Mouse (Mus musculus): ENCODE measurements around the gene Fkrp. TPM values are rescaled to one million over a fixed set of nuclear protein-coding genes. Genes with fewer than 3 reads are reported as not detected.

Gene Fkrp
- polyA plus RNA-seq (2014; fragmentation: Nextera tagmentation; extraction: Ambion mirVana): 30.3 and 30.9 TPM in 2 replicates

DNA sequence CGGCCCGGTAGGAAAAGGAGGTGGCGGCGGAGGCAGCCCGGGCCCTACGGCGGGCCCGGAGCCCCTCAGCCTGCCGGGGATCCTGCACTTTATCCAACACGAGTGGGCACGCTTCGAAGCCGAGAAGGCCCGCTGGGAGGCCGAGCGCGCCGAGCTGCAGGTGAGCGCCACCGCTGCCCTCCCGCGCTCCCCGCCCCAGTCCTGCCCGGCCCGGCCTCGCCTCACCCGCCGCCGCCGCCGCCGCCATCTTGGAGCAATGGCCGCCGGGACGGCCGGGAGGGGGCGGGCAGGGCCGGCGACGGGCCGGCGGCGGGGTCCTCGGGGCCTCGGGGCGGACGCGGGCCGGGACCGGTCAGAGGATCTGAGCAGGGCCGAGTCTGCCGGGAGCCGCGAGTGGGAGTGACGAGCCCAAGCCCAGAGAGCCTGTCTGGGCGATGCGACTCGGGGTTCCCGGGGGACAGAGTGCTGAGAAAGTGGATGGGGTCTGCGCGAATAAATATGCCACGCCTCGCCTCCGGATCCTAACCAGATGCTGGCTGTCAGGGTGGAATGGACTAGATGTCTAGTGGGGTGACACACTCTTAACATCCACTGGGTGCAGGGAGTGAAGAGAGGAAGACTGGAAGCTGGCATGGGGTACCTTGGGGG, at the start of gene Fkrp:
Gene Fkrp, minus strand, starts transcription at position 258 of the 648 bp plus-strand sequence.
- H3K4me3 ChIP-seq (ENCODE audit: control insufficient read depth in 1 of 2, insufficient read depth in 1 of 2, low read depth in 1 of 2, low read length in 2 of 2): peak within 1 kb of the TSS; percentile 91 to 98
- H3K9ac ChIP-seq (ENCODE audit: low read length): peak within 1 kb of the TSS; percentile 100
- ATAC-seq (ENCODE audit: insufficient number of reproducible peaks, insufficient read depth, low FRiP score, low read depth): peak; percentile 76
- H3K27ac ChIP-seq (replicated peaks in 1 of 2; ENCODE audit: control insufficient read depth in 1 of 2, insufficient read depth in 1 of 2, low read depth in 2 of 2, low read length in 2 of 2): peak within 1 kb of the TSS; percentile 76 to 94
- H3K27me3 ChIP-seq (ENCODE audit: control insufficient read depth, insufficient read depth, low read length): peaks cover 9% of the 10 kb centered on the region
- H3K4me1 ChIP-seq (ENCODE audit: control insufficient read depth in 2 of 2, insufficient read depth in 2 of 2, low read length in 2 of 2): peaks cover 25 to 55% of the 10 kb centered on the region in 2 experiments
- no peaks in the 10 kb centered on the region for H3K9me3 ChIP-seq (ENCODE audit: control insufficient read depth, low read length)
- WGBS: under 1% methylated on average over 43 of the region's 64 CpGs
- H3K36me3 ChIP-seq (ENCODE audit: control insufficient read depth, insufficient read depth, low read length): peaks cover 26% of the 10 kb centered on the region
- H3K4me2 ChIP-seq (ENCODE audit: low read length): peak within 1 kb of the TSS; percentile 95

DNA sequence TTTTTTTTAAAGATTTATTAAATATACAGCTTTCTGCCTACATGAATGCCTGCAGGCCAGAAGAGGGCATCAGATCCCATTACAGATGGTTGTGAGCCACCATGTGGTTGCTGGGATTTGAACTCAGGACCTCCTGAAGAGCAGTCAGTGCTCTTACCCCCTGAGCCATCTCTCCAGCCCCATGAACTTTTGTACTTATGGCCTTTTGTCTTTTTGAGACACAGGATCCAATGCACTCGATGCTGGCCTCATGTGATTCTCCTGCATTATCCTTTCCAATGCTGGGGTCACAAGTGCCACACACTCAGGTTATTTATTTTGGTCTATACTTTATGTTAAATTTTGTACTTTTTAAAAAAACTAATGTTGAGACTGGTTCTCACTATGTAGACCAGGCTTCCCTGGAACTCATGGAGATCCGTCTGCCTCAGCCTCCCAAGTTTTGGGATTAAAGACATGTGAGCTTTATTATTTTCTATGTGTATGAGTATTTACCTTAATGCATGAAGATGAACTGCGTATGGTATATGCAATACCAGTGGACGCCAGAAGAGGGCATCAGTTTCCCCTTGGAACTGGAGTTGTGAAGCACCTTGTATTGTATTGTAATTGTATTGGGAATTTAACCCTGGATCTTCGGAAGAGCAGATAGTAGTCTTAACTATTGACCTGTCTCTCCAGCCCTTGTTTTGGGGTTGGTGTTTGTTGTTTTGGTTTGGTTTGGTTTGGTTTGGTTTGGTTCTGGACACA, 43.5 kb upstream of the Fkrp start:
- Histone ChIP-seq H3K27me3 (ENCODE audit: control insufficient read depth, insufficient read depth, low read length) (no peaks in the 10 kb centered on the region), H3K9ac (ENCODE audit: low read length) (no peak overlapping the region), H3K9me3 (ENCODE audit: control insufficient read depth, low read length) (no peaks in the 10 kb centered on the region), H3K4me3 (ENCODE audit: control insufficient read depth in 1 of 2, insufficient read depth in 1 of 2, low read depth in 1 of 2, low read length in 2 of 2) (no peak overlapping the region), H3K27ac (replicated peaks in 1 of 2; ENCODE audit: control insufficient read depth in 1 of 2, insufficient read depth in 1 of 2, low read depth in 2 of 2, low read length in 2 of 2) (no peak overlapping the region), H3K36me3 (ENCODE audit: control insufficient read depth, insufficient read depth, low read length) (peaks cover 91% of the 10 kb centered on the region), H3K4me2 (ENCODE audit: low read length) (no peak overlapping the region), H3K4me1 (ENCODE audit: control insufficient read depth in 2 of 2, insufficient read depth in 2 of 2, low read length in 2 of 2) (no peaks in the 10 kb centered on the region)
- WGBS: 30% methylated on average over 5 of the region's 5 CpGs
- no peak for ATAC-seq (ENCODE audit: insufficient number of reproducible peaks, insufficient read depth, low FRiP score, low read depth)

DNA sequence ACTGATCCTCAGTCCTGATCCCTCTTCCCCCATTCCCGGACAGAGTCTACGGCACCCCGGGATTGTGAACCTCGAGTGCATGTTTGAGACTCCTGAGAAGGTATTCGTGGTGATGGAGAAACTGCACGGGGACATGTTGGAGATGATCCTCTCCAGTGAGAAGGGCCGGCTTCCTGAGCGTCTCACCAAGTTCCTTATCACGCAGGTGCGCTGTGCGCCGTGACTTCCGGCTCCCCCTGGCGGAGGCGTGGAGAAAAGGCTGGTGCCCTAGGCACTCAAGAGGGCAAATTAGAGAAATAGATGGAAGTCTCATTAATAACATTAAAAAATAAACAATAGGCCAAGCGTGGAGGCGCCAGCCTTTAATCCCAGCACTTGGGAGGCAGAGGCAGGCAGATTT, 41.8 kb upstream of the Fkrp start:
- Histone ChIP-seq H3K27me3 (ENCODE audit: control insufficient read depth, insufficient read depth, low read length) (no peaks in the 10 kb centered on the region), H3K36me3 (ENCODE audit: control insufficient read depth, insufficient read depth, low read length) (peaks cover 91% of the 10 kb centered on the region), H3K4me2 (ENCODE audit: low read length) (no peak overlapping the region), H3K9ac (ENCODE audit: low read length) (no peak overlapping the region), H3K27ac (replicated peaks in 1 of 2; ENCODE audit: control insufficient read depth in 1 of 2, insufficient read depth in 1 of 2, low read depth in 2 of 2, low read length in 2 of 2) (no peak overlapping the region), H3K4me3 (ENCODE audit: control insufficient read depth in 1 of 2, insufficient read depth in 1 of 2, low read depth in 1 of 2, low read length in 2 of 2) (no peak overlapping the region), H3K9me3 (ENCODE audit: control insufficient read depth, low read length) (no peaks in the 10 kb centered on the region), H3K4me1 (ENCODE audit: control insufficient read depth in 2 of 2, insufficient read depth in 2 of 2, low read length in 2 of 2) (no peaks in the 10 kb centered on the region)
- WGBS: 31% methylated on average over 17 of the region's 17 CpGs
- ATAC-seq (ENCODE audit: insufficient number of reproducible peaks, insufficient read depth, low FRiP score, low read depth): no peak

DNA sequence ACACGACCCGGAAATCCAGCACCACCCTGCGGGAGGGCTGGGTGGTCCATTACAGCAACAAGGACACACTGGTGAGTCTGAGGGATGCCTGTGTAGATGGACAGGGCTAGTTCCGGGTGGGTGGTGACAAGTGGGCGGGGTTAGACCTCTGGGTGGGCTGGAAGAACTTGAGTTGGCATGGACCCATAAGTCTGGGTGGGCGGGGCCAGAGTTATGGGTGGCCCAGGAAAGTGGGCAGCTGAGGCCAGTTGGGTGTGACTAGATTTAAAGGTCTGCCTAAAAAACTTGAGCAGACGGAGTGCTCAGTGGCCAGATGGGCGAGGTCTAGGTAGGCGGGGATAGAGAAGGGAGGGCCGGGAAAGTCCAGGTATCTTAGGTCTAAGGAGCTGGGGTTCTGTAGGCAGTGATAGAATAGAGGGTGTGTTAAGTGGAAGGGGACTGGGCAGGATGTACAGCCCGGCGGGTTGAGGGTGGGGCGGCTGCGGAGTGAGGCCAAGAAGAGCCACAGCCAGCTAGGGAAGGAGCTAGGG, 36.8 kb upstream of the Fkrp start:
- no peak for ATAC-seq (ENCODE audit: insufficient number of reproducible peaks, insufficient read depth, low FRiP score, low read depth)
- H3K27me3 ChIP-seq (ENCODE audit: control insufficient read depth, insufficient read depth, low read length): no peaks in the 10 kb centered on the region
- WGBS: 77% methylated on average over 14 of the region's 14 CpGs

DNA sequence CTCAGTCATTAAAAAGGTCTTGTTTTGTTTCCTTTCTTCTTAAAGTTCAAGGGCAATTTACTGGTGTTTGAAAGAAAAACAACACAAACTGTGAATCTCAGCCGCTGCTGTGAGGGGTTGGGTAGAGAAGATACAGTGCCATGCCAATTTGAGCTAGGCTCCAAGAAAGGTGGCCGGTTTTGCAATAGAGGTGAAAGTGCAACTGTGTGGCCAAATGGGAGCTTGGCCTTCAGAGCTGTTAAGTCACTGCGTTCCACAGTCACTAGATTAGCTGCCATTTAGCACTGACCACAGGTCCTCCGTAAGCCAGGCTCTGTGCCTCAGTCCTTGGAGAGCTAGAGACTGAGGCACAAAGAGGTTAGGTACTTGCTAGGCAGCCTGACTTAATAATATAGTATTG, 35.1 kb upstream of the Fkrp start:
- 89% methylated on average over 4 of the region's 4 CpGs for WGBS
- H3K4me2 ChIP-seq (ENCODE audit: low read length): no peak overlapping the region
- no peak overlapping the region for H3K4me3 ChIP-seq (ENCODE audit: control insufficient read depth in 1 of 2, insufficient read depth in 1 of 2, low read depth in 1 of 2, low read length in 2 of 2)
- no peaks in the 10 kb centered on the region for H3K27me3 ChIP-seq (ENCODE audit: control insufficient read depth, insufficient read depth, low read length)
- H3K9me3 ChIP-seq (ENCODE audit: control insufficient read depth, low read length): no peaks in the 10 kb centered on the region
- peaks cover 86% of the 10 kb centered on the region for H3K36me3 ChIP-seq (ENCODE audit: control insufficient read depth, insufficient read depth, low read length)
- ATAC-seq (ENCODE audit: insufficient number of reproducible peaks, insufficient read depth, low FRiP score, low read depth): no peak
- no peak overlapping the region for H3K9ac ChIP-seq (ENCODE audit: low read length)
- H3K4me1 ChIP-seq (ENCODE audit: control insufficient read depth in 2 of 2, insufficient read depth in 2 of 2, low read length in 2 of 2): no peaks in the 10 kb centered on the region
- H3K27ac ChIP-seq (replicated peaks in 1 of 2; ENCODE audit: control insufficient read depth in 1 of 2, insufficient read depth in 1 of 2, low read depth in 2 of 2, low read length in 2 of 2): no peak overlapping the region

More for the DNA sequence above, 36.8 kb upstream of the Fkrp start:
- Histone ChIP-seq H3K4me1 (ENCODE audit: control insufficient read depth in 2 of 2, insufficient read depth in 2 of 2, low read length in 2 of 2) (no peaks in the 10 kb centered on the region), H3K9me3 (ENCODE audit: control insufficient read depth, low read length) (no peaks in the 10 kb centered on the region), H3K27ac (replicated peaks in 1 of 2; ENCODE audit: control insufficient read depth in 1 of 2, insufficient read depth in 1 of 2, low read depth in 2 of 2, low read length in 2 of 2) (no peak overlapping the region), H3K4me3 (ENCODE audit: control insufficient read depth in 1 of 2, insufficient read depth in 1 of 2, low read depth in 1 of 2, low read length in 2 of 2) (no peak overlapping the region), H3K9ac (ENCODE audit: low read length) (no peak overlapping the region), H3K4me2 (ENCODE audit: low read length) (no peak overlapping the region), H3K36me3 (ENCODE audit: control insufficient read depth, insufficient read depth, low read length) (peaks cover 93% of the 10 kb centered on the region)

DNA sequence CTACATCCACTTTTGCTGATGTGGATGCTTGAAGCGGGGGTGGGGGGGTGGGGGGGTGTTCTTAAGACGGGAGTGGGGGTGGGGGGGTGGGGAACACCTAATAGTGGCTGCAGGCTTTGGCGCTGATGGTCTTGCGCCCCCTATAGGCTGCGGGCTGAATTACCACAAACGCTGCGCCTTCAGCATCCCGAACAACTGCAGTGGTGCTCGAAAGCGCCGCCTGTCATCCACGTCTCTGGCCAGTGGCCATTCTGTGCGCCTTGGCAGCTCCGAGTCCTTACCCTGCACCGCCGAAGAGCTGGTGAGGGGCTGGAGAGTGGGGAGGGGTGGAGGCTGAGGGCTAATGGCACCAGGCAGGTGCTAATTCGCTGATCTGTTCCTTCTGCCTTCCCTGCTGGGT, 32.0 kb upstream of the Fkrp start:
- Histone ChIP-seq H3K4me2 (ENCODE audit: low read length) (no peak overlapping the region), H3K9ac (ENCODE audit: low read length) (no peak overlapping the region), H3K27me3 (ENCODE audit: control insufficient read depth, insufficient read depth, low read length) (no peaks in the 10 kb centered on the region), H3K27ac (replicated peaks in 1 of 2; ENCODE audit: control insufficient read depth in 1 of 2, insufficient read depth in 1 of 2, low read depth in 2 of 2, low read length in 2 of 2) (no peak overlapping the region), H3K4me1 (ENCODE audit: control insufficient read depth in 2 of 2, insufficient read depth in 2 of 2, low read length in 2 of 2) (peaks cover 12 to 16% of the 10 kb centered on the region in 2 experiments), H3K36me3 (ENCODE audit: control insufficient read depth, insufficient read depth, low read length) (peaks cover 55% of the 10 kb centered on the region), H3K9me3 (ENCODE audit: control insufficient read depth, low read length) (no peaks in the 10 kb centered on the region), H3K4me3 (ENCODE audit: control insufficient read depth in 1 of 2, insufficient read depth in 1 of 2, low read depth in 1 of 2, low read length in 2 of 2) (no peak overlapping the region)
- no peak for ATAC-seq (ENCODE audit: insufficient number of reproducible peaks, insufficient read depth, low FRiP score, low read depth)
- 35% methylated on average over 17 of the region's 17 CpGs for WGBS

DNA sequence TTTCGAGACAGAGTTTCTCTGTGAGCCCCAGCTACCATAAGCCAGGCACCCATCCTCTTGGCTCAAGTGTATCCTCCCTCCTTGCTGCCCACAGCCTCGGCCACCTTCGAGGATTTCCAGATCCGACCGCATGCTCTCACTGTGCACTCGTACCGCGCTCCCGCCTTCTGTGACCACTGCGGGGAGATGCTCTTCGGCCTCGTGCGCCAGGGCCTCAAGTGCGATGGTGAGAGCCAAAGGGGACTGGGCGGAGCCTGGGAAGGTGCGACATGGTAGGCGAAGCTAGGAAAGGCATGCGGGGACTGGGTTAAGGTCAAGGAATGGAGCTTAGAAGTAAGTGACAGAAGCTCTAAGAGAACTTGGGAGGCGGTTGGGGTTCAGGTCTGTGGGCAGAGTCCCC, 31.0 kb upstream of the Fkrp start:
- H3K9ac ChIP-seq (ENCODE audit: low read length): no peak overlapping the region
- H3K9me3 ChIP-seq (ENCODE audit: control insufficient read depth, low read length): no peaks in the 10 kb centered on the region
- WGBS: 79% methylated on average over 19 of the region's 19 CpGs
- no peaks in the 10 kb centered on the region for H3K27me3 ChIP-seq (ENCODE audit: control insufficient read depth, insufficient read depth, low read length)
- H3K4me1 ChIP-seq (ENCODE audit: control insufficient read depth in 2 of 2, insufficient read depth in 2 of 2, low read length in 2 of 2): peaks cover 12 to 18% of the 10 kb centered on the region in 2 experiments
- ATAC-seq (ENCODE audit: insufficient number of reproducible peaks, insufficient read depth, low FRiP score, low read depth): no peak
- H3K4me3 ChIP-seq (ENCODE audit: control insufficient read depth in 1 of 2, insufficient read depth in 1 of 2, low read depth in 1 of 2, low read length in 2 of 2): no peak overlapping the region
- no peak overlapping the region for H3K4me2 ChIP-seq (ENCODE audit: low read length)
- no peak overlapping the region for H3K27ac ChIP-seq (replicated peaks in 1 of 2; ENCODE audit: control insufficient read depth in 1 of 2, insufficient read depth in 1 of 2, low read depth in 2 of 2, low read length in 2 of 2)
- H3K36me3 ChIP-seq (ENCODE audit: control insufficient read depth, insufficient read depth, low read length): peaks cover 45% of the 10 kb centered on the region

Measured in heart, embryonic 14.5 days (tissue).